Mouse (Mus musculus) megakaryocyte progenitor cell, adult 5-6 weeks (primary cell): Measurements from ENCODE around the gene Cactin. TPM values are rescaled to one million over a fixed set of nuclear protein-coding genes. Genes with fewer than 3 reads are reported as not detected.
A peak's percentile ranks its signal among the peaks of the same experiment; 100 is the strongest.

Source experiments
- ATAC-seq: replicated peaks from 2 replicates; pipeline ENCODE4 v1.8.0; 2016; ENCODE audit warnings: mild to moderate bottlenecking, moderate TSS enrichment, inconsistent platforms; ENCODE audit not compliant: poor library complexity
- total RNA-seq, 2 experiments: library from RNA; stranded (forward) in 1 of 2; stranded (reverse) in 1 of 2; fragments of 157-497, 149-512 nt in 1 of 2; fragments of 200-1000 nt in 1 of 2; gene quantifications; 2 replicates each; pipeline versions ENCODE4 v1.2.3 to v1.2.4; 2015 to 2017

The Cactin gene
- total RNA-seq, 2 experiments from 2014 or later, result 7.6 to 32.7 TPM

DNA sequence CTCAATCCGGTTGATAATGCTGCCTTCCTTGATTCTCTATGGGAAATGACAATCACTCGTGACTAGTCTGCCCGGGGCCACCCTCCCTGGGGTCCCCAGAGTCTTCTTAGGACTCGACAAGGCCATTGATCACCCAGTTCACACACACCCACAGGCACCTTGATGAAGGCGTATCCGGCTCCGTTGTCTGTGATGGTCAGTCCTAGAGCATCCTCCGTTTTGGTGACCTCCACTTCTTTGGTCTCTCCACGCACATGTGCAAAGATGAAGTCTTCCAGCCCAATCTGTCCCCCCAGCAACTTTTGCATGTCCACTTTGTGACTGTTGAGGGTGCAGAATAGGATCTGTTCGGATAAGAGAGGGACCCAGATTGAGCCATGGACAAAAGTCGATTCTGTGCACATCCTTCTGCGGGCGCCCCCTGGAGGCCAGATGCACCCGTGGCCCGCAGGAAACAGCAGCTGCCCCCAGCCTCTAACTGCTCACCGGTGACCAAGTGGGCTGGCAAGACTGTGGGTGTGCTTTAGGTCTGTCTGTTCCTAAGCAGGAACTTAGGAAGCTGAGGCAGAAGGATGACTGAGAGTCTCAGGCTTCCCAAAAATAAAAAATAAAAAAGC lies 20.5 kb downstream of the Cactin start:
- peak; percentile 70 for ATAC-seq

DNA sequence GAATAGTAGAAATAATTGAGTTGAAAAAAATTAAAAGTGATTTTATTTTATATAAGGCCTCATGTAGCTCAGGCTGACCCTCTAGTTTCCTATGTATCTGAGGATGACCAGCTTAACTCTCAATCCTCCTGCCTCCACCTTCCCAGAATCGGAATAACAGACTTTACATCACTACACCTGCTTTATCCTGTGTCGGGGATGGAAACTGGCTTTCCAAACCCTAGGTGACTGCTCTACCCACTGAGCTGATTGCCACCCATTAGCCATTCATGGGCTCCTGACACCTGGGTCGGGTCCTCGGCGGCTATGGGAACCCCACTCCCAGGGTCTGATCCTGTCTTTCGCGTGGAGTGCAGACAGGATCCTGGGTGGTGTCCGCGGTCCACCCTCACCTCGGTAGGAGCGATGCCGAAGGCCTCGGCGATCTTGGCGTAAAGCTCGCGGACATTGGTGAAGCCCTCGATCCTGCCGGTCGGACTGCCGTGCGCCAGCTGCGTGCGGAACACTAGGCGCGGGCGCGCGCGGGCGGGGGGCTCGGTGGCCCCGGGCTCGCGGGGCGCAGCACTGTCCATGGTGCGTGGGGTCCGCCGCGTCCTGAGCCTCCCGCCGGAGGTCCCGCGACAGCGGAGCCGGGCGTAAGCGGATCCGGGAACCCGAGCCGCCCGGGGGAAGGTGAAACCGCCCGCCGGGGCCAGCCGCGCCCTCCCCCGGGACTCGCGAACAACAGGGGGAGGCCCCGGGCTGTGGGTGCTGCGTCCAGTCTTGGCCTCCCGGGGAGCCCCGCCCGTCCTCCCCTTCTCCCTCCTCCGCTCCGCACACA lies 22.0 kb downstream of the Cactin start, which contains the start of gene Gipc3:
Gene Gipc3 (minus strand): TSS at position 581 of the 820 bp plus-strand sequence.
- ATAC-seq, result no peak

GRCm38 (mm10) chr10:81344421-81345161 lies 23.7 kb downstream of the Cactin start:
- ATAC-seq, result no peak

- ATAC-seq, result no peak
These were observed 24.2 kb downstream of the Cactin start for GRCm38 (mm10) chr10:81345162-81345534.

DNA sequence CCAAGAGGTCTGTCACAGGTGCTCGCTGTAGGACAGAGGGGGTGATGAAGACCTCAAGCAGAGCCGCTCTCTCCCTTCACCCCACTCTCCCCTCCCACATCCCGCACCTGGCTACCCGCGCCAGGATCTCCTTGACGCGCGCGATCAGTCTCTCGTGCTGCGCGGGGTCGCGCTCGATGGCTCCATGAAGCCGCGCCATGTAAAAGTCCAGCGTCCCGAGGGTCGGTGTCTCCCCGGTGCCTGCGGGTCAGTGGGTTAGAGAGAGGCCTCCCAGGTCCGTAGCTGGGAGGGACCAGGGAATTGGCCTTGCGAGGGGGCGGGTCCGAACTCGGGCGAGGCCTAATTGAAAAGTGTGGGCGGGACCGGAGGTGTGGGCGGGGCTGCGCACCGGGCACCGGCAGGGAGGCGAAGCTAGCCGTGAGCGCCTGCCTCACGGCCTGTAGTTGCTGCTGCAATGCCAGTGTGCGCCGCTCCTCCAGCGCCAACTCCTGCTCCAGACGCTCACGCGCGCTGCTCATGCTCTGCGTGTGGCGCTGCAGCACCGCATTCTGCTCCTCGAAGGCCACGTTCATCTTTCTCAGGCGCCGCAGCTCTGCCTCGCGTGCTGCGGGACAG lies 25.7 kb downstream of the Cactin start:
- ATAC-seq, result peak; percentile 58

GRCm38 (mm10) chr10:81349146-81349545 lies 28.2 kb downstream of the Cactin start:
- ATAC-seq, result peak; percentile 40

DNA sequence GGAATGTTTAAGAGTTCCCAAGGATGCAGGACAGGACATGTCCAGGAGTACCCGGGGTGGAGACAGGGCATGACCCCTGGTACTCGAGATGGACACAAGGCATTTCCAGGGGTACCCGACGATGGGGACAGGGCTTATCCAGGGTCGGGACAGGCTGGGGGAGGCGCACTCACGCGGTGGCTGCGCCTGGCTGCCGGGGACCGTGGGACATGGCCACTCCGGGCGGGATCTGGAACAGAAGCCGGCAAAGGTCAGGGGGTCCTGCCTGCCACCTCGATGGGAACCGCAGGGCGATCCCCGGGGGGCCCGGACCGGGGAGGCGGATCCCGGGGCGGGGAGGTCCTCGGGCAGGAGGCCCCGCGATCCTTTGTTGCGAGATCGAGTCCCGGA lies 29.1 kb downstream of the Cactin start:
- ATAC-seq, result no peak

- ATAC-seq, result peak; percentile 80
These were observed 29.6 kb downstream of the Cactin start, which contains the start of gene Hmg20b for GRCm38 (mm10) chr10:81350351-81351063. Hmg20b (minus strand) TSS chr10:81350480.

GRCm38 (mm10) chr10:81351678-81352291 lies 30.9 kb downstream of the Cactin start:
- peak; percentile 32 for ATAC-seq

DNA sequence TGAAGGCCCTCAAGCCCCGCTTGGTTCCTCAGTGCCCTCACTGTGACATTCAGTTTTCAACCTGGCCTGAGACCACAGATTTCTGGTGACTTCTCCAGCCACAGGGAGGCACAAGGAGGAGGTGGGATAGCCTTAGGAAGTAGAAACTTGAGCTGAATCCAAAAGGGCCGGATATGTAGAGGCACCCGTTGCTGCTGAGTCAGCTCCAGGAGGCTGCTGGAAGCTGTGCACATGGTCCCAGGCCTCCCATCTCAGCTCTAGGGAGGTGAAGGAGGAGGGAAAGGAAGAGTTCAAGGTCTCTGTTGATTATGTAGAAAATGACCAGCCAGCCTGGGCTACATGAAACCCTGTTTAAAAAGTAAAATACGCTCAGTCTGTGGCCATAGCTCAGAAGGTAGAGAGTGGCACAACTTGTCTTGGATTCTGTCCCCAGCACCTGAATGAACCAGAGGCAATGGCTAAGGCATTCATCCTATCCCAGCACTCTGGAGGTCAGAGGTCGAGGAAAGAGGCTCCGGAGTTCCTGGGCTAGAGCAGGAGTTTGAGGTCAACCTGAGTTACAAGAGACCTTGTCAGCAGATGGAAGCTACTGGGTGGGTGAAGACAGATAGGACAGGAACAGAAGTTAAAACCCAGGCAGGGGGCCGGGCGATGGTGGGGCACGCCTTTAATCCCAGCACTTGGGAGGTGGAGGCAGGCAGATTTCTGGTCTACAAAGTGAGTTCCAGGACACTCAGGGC lies 34.0 kb downstream of the Cactin start:
- no peak for ATAC-seq

DNA sequence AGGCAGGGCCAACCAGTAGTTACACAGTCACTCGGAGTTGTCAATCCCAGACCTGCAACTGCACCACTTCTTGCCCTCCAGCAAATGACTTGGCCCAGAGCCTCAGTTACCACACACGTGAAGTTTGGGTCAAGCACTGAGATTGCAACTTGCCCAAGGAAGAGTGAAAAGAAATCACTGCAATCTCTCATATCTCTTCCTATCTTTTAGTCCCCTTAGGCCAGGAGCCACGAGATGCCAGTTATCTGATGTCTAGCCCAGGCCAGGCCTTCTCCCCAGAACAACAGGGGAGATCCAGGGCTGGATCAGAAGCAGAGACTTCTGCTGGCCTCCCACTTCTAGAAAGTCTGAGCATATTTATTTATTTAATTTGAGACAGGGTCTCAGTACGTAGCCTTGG lies 34.6 kb downstream of the Cactin start:
- no peak for ATAC-seq

DNA sequence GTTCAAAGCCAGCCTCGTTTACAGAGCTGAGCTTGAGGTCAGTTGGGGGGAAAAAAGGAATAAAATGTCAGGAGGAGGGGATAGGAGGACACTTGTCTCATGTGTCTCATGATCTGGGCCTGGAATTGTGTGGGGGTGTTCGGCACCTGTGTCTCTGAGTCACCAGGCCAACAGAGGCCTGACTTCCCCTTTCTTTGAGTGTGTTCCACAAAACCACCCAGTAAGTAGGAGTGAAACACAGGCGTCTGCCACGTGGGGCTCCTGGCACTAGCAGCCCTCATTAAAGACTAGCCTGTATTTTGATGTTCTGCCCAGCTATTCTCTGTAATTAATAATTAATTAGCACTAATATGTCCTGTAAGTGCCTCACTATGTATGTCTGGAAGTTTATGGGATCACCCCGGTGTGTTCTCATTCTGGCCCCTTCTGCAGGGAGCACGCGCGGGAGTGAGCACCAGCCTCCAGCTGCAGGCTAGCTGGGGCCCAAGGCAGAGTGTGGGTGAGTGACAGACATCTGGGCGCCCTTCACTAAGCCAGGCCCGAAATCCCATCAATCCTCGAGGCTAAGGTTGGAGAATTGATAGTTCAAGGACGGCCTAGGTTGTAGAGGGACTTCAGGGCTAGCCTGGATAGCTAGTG lies 35.6 kb downstream of the Cactin start:
- peak; percentile 52 for ATAC-seq

DNA sequence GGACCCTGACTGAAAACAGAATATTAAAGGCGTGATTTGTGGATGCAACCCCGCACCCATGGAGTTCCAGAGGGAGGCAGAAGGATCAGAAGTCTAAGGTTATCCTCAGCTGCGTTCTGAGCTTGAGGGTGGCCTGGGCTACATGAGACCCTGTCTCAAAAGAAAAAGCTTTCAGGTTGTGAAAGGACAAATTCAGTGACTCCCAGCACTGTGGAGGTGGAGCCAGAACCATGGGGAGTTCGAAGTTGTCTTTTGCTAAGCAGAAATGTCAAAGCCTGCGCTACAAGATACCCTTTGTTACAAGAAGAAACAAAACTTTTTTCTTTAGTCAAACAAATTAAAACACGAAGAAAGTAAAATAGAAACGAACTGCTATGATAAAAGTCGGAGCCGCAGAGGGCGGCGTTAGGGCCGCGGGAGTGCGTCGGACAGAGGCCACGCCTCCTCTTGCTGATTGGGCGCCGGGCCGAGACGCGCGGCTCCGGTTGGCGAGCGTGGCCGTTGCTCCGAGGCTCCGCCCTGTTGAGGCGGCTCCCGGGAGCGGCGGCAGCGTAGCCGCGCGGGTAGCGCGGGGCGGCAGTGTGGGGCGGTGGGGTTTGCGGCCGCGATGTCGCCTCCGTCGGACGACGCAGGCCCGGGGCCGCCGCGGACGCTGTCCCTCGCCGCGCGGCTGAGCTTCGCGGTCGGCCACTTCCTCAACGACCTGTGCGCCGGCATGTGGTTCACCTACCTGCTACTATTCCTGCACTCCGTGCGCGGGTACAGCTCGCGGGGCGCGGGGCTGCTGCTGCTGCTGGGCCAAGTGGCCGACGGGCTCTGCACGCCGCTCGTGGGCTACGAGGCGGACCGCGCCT lies 36.3 kb downstream of the Cactin start, which contains the start of gene Mfsd12:
Gene Mfsd12 (plus strand): TSS at position 501 of the 854 bp plus-strand sequence.
- ATAC-seq, result peak; percentile 77

GRCm38 (mm10) chr10:81358209-81358608 lies 37.3 kb downstream of the Cactin start:
- ATAC-seq, result no peak

GRCm38 (mm10) chr10:81358841-81359240 lies 37.9 kb downstream of the Cactin start:
- ATAC-seq, result peak; percentile 29

DNA sequence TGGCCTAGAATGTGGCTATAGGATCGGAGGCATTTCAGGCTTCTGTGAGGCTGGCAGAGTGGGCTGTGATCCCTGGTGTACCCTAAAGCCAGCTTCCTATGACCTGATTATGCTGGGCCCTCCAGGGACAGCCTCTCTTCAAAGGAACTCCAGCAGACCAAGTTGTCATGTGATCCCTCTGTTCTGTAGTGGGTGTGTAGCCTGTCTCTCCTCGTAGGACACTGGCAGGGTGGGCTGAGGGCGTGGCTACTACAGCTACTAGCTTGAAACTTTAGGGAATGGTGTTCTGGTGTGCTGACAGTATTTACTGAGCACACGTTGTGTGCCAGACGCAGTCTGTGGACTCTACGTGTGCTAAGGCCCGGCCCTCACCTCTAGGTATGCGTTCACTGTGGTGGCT lies 39.8 kb downstream of the Cactin start:
- ATAC-seq, result no peak

GRCm38 (mm10) chr10:81362336-81362949 lies 41.5 kb downstream of the Cactin start:
- ATAC-seq, result peak; percentile 51
